Mouse (Mus musculus) spleen, postnatal 10 days (tissue): ENCODE measurements around the gene Clns1a.

Experiments used
- DNase-seq, 2 experiments: peaks; one replicate each; pipeline ENCODE4 v3.0.0; 2021 to 2022; ENCODE audit warnings: low spot score in 2 of 2

The Clns1a gene

GRCm38 (mm10) chr7:97696506-97697254, at the start of gene Clns1a:
TSS of gene Clns1a (plus strand) at chr7:97696634.
- DNase-seq = peak; percentile 77 to 92

- DNase-seq = no peak
Observed at GRCm38 (mm10) chr7:97647656-97648055, 48.8 kb upstream of the Clns1a start.

- no peak for DNase-seq
Observed at GRCm38 (mm10) chr7:97650729-97651128, 45.7 kb upstream of the Clns1a start.

- DNase-seq = no peak
Observed at GRCm38 (mm10) chr7:97656144-97656543, 40.3 kb upstream of the Clns1a start.

GRCm38 (mm10) chr7:97661634-97662033, 34.8 kb upstream of the Clns1a start:
- no peak for DNase-seq

GRCm38 (mm10) chr7:97679239-97679638, 17.2 kb upstream of the Clns1a start:
- DNase-seq = no peak

GRCm38 (mm10) chr7:97687831-97688230, 8.6 kb upstream of the Clns1a start:
- DNase-seq = no peak

- no peak for DNase-seq
Observed at GRCm38 (mm10) chr7:97695441-97695840, 993 bp upstream of the Clns1a start.

GRCm38 (mm10) chr7:97696133-97696505, 315 bp upstream of the Clns1a start:
- DNase-seq = peak in 1 of 2 experiments; percentile 44

GRCm38 (mm10) chr7:97700173-97700572, 3.7 kb downstream of the Clns1a start:
- DNase-seq = no peak

GRCm38 (mm10) chr7:97701106-97701505, 4.7 kb downstream of the Clns1a start:
- no peak for DNase-seq

GRCm38 (mm10) chr7:97707123-97707522, 10.7 kb downstream of the Clns1a start:
- no peak for DNase-seq

GRCm38 (mm10) chr7:97707809-97708208, 11.4 kb downstream of the Clns1a start:
- DNase-seq = no peak

GRCm38 (mm10) chr7:97709204-97709603, 12.8 kb downstream of the Clns1a start:
- DNase-seq = no peak

GRCm38 (mm10) chr7:97714651-97715050, 18.2 kb downstream of the Clns1a start:
- no peak for DNase-seq

GRCm38 (mm10) chr7:97717326-97717725, 20.9 kb downstream of the Clns1a start:
- no peak for DNase-seq

- DNase-seq = no peak
Observed at GRCm38 (mm10) chr7:97719078-97719477, 22.6 kb downstream of the Clns1a start.

- DNase-seq = no peak
Observed at GRCm38 (mm10) chr7:97720109-97720508, 23.7 kb downstream of the Clns1a start.

- no peak for DNase-seq
Observed at GRCm38 (mm10) chr7:97722278-97722918, 26.0 kb downstream of the Clns1a start.

GRCm38 (mm10) chr7:97723646-97724538, 27.5 kb downstream of the Clns1a start:
- DNase-seq = no peak

- no peak for DNase-seq
Observed at GRCm38 (mm10) chr7:97725401-97725800, 29.0 kb downstream of the Clns1a start.

- DNase-seq = no peak
Observed at GRCm38 (mm10) chr7:97726080-97726479, 29.6 kb downstream of the Clns1a start.
